Mouse (Mus musculus) urinary bladder, postnatal 4 days (tissue): ENCODE results near the gene Fam241a.

ENCODE experiments used
- DNase-seq, 2 experiments: peaks; one replicate each; pipeline ENCODE4 v3.0.0; 2021 to 2022; ENCODE audit warnings: low spot score in 2 of 2

Gene Fam241a

DNA sequence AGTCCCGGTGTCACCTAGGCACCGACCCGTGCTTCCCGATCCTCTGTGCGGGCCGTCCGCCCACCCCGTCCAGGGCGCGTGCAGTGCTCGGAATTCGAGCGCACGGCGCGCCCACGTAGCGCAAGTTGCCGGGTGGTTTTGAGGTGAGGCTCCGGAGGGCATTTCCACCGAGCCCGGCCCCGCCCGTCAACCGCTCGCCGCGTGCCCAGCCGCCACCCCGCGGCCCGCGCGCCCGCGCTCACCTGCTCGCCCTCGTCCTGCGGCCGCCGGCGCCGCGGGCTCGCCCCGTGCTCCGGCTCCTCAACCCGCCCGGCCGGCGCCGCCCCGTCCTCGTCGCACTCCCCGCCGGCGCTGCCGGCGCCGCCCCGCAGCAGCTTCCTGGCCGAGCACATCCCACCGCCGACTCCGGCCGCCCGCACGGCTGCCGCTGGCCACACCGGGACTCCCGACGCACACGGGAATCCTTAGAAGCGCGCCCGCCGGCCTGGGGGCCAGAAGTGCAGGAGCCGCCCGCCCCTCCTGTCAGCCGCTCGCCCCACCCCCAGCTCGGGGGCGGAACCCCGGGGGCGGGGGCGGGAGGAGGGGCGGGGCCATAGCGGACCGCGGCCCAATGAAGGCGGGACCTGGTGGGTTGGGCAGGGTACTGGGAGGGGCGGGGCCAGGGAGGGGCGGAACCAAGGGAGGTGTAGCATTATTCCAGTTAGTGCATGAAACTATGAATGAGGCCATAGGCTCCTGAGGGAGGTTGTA lies at the start of gene Fam241a:
Gene Fam241a (minus strand): TSS at position 533 of the 750 bp plus-strand sequence.
- peak; percentile 79 to 84 for DNase-seq

DNA sequence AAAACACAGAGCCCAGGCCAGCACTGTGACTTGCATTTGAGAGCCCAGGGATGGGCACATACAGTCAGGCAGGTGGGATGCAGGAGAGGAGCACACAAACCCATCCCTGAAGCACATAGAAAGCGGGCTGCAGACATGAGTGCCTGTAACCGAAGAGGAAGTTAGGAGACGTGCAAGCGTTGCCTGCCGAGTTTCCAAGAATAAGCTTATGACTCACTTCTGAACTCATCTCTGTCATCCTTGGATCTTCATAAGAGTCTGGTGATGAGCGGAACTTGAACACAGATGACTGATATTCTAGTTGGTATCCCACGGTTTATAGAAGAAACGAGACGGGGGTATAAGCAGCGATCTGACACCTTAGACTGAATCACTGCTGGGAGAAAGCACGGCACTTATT lies 36.3 kb upstream of the Fam241a start:
- no peak for DNase-seq

DNA sequence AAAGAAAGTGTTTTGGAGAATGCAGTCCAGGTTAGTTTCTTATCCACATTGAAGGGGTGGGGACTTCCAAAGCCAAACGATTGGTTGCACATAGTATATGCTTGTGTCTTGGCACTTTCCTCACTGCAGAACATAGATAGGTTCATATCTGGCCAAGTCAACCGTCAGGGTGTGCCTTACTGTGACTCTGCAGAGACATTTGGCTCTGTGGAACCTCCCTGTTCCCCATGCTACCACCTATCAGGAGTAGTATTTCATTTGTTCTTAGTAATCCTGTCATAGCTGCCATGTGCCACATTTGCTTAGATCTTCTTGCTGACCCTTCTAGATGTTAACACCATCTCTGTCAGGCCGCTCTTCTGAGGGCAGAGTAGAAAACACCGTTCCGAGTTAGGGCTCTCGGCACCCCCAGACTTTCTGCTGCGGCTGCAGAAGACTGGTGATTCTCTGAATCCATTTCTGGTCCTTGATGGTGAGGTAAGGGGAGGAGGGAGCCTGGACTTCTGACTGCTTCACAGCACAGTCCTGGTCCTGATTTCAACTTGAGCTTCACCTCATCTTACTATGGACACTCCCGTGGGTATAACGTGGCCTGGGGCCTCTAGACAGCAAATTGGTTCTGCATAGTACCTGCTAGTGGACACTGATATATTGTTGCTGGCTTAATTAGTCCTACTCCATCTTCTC lies 34.3 kb upstream of the Fam241a start:
- no peak for DNase-seq

DNA sequence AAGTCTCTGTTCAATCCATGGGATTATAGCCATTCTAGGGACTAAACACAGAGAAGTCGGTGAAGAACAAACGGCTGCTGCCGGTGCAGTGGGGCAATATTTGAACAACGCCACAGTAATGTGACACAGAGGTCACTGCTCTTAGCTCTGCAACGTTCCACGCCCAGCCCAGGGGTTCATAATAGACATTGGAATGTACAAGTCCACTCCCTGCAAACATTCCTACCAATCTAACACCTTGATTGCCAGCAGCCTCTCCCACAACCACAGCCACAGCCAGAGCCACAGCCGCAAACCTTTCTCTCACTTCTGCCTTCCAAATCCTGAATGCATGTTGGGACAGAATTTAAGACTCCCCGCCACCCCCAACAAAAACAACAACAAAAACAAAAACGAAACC lies 33.8 kb upstream of the Fam241a start:
- peak in 1 of 2 experiments; percentile 49 for DNase-seq

DNA sequence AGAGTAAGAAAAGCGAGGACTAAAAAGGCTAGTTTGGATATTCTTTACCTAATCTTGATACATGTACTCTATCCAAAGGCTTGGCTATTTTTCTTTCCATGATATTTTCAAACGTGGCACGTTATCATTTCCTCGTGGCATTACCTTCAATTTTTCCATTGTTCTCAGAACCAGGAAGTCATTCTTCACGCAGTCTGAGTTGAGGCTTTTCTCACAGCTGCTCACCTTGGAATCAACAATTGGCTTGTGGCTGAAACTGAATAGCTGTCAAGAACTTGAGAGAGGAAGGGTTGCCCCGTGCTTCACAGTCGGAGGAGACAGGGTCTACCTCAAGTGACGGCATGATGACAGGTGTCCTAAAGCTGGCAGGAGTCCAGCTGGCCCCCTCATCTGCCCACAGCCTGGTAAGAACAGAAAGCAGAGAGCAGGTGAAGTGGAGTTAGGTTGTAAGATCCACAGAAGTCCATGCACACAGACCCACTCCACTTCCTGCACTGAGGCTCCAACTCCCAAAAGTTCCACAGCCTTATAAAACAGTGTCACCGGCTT lies 30.6 kb upstream of the Fam241a start:
- DNase-seq = no peak

DNA sequence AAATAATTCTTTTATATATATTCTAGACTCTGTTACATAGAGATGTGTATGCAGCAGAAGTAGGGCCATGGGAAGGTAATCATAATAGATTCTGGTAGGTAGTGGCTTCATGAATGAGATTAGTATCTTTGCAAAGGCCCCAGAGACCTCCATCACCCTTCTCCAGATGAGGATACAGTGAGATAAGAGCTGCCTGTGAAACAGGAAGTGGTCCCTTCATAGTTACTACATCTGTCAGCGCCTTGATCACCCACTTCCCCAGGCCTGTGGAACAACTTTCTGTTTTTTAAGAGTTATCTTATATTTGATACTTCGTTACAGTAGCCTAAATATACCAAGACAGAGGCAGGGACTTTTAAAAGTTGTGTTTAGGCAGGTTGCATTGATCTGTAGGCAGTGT lies 28.3 kb upstream of the Fam241a start:
- no peak for DNase-seq

DNA sequence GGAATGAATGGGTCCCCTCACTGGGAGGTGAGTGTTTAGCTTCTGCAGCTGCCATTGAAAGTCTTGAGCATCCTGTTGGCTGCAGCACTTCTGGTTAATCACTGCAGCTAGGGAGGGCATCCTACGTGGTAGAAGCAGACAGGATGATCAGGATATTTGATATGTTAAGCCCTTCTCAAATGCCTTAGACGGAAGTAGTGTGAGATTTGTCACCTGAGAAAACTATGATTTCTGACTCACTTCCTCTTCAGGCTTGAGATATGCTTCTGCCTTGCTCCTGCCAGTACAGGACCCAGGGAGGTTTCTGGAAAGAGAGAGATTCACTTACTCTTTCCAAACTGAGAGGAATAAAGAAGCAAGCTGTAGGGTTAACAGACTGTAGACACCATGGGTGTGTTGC lies 27.1 kb upstream of the Fam241a start:
- no peak for DNase-seq

DNA sequence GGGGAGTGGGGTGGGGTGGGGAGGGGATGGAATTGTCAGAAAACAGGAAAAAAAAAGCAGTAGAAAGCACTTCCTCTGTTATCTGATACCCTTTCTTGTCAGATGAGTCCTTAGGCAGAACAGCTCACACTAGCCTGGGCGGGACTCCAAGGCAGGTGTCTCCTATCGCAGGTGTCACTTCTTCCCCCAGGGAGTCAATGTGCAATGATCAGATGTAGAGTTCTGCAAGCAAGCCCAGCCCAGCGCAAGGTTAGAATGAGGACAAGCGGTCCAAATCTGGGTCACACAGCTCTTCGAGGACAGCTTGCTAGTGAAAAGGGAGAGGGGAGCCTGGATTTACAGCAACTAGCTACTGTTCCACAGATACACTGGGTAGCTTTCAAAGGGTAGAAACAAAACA lies 26.0 kb upstream of the Fam241a start:
- no peak for DNase-seq

DNA sequence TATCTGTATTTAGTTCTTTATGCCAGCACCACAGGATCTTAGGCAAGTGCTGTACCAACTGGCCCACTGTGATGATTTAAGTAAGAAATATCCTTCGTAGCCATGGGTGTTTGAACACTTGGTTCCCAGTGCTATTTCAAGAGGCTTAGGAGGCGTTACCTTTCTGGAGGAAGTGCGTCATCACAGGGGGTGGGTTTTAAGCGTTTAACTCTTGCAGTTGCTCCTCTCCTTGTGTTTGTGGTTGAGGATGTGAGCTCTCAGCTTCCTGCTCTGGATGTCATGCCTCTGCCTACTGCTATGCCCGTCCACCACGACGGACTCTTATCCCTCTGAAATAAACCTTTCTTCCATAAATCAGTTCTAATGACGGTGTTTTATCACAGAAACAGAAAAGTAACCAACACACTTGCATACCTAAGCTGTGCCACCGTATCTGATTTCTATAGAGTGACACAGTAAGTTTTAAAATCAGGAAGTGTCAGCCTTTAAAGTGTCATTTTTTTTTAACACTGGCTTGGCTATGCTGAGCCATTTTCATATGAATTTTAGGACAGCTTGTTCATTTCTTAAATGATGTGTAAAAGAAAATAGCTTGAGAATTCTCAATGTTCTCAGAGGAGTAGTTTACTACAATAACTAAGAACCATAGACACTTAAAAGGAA lies 22.0 kb upstream of the Fam241a start:
- DNase-seq = no peak

DNA sequence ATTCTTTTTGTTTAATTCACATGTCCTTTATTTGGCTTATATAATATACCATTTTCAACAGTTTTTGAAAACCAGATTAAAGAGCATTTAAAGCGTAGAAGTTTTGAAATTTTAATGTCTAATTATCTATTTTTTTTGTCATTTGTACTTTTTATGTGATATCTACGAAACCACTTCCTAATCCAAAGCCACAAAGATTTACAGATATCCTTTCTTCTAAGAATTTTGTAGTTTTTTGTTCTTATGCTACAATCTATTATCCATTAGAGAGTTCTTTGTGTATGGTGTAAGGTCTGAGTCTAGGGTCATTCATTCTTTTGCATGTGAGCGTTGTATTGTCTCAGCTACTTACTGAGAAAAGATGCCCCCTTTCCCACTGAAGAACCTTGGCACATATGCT lies 21.4 kb upstream of the Fam241a start:
- no peak for DNase-seq

DNA sequence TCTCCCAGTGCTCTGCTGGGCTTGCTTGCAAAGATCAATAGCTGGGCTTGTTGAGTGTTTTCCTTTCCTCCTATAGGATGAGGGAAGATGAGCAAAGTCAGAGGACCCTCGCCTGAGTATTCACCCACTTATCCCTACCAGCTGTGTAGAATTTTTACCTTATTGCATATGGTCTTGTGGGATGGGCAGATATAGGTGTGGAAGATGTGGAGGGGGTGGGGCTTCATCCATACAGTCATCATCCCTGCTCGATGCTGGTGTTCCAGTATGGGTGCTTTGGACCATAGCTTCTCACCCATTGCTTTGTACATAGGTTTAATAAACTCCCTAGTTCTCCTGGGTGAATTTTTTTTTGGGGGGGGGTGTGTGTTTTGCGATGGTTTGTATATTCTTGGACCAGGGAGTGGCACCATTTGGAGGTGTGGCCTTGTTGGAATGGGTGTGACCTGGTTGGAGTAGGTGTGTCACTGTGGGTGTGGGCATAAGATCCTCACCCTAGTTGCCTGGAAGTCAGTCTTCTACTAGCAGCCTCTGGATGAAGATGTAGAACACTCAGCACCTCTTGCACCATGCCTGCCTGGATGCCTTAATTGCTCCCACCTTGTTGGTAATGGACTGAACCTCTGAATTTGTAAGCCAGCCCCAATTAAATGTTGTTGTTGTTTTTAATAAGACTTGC lies 19.7 kb upstream of the Fam241a start:
- no peak for DNase-seq

DNA sequence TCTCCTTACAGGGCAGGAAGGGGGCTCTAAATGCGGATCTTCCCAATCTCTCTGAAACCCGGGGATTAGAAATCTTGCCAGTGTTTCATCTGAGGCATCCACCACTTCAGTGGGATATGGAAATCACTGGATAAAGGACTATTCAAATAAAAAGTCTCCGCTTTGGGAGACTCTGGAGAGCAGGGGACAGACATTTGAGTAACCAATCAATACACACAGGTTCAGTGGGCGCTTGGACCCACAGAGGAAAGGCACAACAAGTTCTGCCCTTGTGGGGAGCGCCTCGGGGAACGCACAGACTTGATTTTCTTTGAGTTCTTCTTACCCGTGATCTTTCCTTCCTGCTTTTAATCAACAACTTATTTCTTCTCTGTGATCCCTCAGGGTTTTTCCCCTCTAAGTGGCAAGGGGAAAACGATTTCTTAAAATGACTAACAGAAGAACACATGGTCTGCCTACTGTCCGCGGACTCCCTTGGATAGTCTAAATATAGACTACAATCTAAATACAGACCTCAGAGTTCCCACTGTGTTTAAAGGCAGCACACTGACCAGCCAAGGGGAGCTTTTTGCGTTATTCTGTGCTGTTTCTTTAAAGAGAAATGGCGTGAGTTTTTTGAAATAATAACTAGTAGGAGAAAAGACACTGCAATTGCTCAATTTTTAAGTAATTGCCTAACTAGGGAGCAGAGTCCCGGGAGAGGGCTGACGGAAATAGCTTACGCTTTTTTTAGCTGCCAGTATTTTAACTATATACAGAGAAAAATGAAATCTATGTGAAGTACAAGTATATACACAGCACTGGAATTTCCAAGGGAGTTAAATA lies 18.0 kb upstream of the Fam241a start:
- no peak for DNase-seq

DNA sequence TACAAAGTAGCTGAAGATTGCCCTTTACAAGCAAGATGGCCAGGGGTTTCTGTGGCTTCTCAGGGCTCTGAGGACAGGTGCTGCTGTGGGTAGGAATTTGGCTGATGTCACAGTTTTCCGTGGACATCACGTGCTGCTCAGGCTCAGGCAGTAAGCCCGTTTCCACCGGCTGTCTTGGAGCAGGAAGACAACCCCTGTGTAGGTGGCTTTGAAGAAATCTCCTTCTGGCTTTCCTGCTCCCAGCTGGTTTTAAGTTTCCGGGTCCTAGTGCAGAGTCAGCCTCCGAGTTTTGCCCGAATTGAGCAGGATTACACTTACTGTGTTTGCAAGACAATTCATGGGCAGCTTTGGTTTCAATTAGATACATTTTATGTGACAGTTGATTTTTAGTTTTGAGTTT lies 13.8 kb upstream of the Fam241a start:
- no peak for DNase-seq

DNA sequence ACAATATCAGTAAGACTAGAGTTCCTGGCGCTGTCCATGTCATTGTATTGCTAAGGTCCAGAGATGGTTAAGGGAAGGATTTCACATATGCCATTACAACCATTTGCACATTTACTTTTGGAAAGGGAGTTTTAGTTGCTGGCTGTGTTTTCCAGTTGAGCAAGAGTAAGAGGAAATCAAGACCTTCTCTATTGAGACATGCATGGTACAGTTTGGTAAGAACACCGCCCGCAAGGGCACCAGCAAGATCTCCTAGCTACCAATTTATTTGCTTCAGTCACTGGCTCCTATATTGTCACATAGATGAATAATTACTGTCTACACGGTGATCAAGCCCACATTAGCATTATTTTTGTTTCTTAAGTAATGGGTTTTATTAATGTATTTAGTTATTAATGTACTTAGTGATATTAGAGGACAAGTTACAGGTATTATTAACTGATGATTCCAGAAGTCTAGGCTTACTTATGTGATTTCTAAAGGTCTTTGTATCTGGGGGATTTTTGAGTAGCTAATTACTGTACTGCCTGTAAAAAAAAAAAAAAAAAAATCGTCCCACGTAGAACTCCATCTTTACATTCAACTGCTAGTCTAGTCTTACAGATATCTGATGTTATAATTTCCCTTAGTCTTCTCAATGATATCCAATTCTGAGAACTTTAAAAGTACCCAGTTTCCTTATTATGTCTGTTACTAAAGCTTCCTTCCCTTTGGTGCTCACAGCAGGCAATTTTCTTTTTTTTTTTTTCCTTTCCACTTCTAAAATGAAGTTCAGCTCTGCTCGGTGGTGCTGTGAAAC lies 944 bp downstream of the Fam241a start:
- DNase-seq = no peak

DNA sequence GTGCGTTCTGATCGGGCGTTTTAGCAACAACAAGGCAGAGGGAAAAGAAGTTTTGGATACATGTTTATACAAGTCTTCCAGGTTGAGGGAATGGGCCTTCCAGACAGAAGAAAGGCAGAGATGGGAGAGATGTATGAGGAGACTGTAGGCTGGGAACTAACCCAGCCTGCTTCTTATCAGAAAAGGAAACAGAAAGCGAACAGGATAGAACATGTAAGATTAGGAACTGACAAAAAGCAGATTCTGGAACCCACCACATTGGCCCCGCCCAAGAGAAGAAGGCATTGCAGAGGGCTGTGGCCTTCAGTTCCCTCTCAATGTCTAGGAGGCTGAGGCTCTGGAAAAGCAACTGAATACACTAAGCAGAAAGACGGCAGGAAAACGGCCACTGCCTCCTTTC lies 2.2 kb downstream of the Fam241a start:
- DNase-seq = no peak

DNA sequence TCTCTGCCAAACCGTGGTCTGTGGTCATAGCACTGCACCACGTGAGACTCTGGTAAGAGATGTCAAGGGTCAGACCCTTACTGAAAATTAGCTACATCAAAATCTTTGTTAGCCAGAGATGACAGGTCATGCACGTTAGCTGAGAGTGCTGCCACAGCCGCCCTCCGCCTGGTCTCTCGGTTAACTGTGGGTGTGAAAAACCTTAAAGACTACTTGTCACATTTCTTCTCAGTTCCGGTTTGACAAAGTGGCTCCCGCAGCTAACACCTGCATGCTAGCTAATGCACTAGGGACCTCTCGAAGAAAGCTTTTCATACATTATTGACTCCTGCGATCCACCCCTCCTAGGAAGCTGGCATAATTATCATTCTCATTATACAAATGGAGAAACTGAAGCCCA lies 4.2 kb downstream of the Fam241a start:
- DNase-seq = no peak

DNA sequence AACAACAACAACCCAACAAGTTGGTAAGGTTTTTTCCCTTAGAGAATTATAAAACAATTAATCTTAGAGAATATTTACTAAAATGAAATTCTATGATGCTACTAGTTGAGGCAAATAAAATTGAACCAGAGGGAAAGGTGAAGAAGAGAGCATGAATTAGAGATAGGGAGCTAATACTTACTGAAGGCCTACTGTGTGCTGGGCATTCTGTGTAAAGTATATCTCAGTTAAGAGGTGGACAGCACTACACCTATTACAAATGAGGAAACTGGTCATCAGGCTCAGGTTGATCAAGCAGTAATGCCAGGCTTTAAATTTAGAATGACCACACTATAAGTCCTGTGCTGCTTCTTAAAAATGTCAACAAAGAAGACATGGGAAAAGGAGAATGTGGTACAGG lies 6.1 kb downstream of the Fam241a start:
- no peak for DNase-seq

DNA sequence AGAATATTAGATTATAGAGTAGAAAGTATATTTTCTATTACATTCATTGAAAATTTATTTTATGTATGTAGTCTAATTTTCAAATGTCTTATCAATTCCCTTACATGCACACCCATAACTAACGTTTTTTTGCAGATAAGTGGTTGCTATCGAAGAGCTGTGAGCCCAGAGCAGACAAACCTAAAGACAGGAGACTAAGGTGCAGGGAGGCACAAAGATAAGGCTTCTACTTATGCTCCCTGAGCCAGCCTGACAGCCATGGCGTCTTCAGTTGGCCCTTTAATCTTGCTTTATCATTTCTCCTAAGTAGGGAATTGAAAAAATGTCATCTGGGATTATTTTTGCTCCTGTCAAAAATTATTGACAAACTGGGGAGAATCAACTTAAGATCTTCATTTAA lies 6.6 kb downstream of the Fam241a start:
- no peak for DNase-seq

DNA sequence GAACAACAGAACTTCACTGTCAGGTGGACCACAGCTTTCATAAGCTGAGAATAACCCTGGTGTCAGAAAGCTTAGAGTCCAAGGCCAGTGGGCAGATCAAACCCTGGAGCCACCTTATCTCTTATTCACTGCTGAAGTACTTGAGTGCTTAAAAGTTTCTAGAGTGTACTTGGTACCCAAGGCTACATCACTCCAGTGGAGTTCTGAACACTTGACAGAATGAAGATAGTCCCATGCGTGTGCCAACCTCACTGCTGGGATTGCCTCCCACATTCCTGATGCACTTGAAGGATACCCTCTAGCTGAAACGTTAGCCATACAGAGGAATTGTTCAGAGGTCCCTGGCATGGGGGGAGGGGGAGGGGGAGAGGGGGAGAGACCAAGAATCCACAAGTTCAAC lies 14.4 kb downstream of the Fam241a start:
- no peak for DNase-seq

DNA sequence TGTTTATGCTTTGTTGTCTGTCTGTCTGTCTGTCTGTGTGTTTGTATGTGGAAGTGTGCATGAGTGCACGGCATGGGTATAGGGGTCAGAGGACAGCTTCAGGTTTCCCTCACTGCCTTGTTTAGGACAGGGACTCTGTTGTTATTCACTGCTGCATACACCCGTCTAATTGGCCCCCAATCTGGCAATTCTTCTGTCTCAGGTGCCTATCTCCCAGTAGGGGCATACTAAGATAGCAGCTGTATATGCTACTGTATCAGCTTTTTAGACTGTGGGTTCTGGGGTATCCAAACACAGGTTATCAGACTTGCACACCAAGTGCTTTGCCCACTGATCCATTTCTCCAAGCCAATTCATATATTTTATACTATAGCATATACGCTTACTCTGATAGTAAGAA lies 16.2 kb downstream of the Fam241a start:
- DNase-seq = no peak
